In genomic region chr9:42094028-42094551, GRCm38 (mm10) we compare ENCODE assay signal across 13 mouse cellular contexts. TPM values are rescaled to one million over a fixed set of nuclear protein-coding genes. Genes with fewer than 3 reads are reported as not detected.
DNase-seq lines count a peak whose midpoint lies in the region; ATAC-seq lines count a peak whose summit lies in the region.
"Had no signal": no experiment of that assay in that cellular context is flagged by ENCODE, and none has a peak within 500 bp of the region (broad histone marks: within the 10 kb centered on the region; RNA-seq: fewer than 3 reads in every experiment).

No protein-coding gene starts in this region.

- H3K27ac ChIP-seq in neural tube, embryonic 15.5 days (replicated peaks) = 0 out of 2 replicates have a peak overlapping the region, but pooled peaks have one; percentile 48
- H3K27ac ChIP-seq: hindbrain, postnatal 0 days; limb, embryonic 15.5 days; midbrain, embryonic 13.5 days had no signal

- WGBS in neural tube, embryonic 15.5 days = 83% methylated on average over 7 of the region's 7 CpGs

- H3K9ac ChIP-seq in neural tube, embryonic 15.5 days (replicated peaks) = no peak overlapping the region
- H3K9ac ChIP-seq: limb, embryonic 15.5 days; liver, postnatal 0 days; midbrain, embryonic 13.5 days had no signal

- DNase-seq in frontal cortex, postnatal 14 days (ENCODE audit: low spot score in 2 of 2) = no peak
- DNase-seq in neural tube, embryonic 10.5 days (ENCODE audit: extremely low spot score, low spot score) = no peak
- peak; percentile 42 for DNase-seq in adrenal gland, postnatal 14 days
- DNase-seq in cerebellum, postnatal 14 days = no peak
- DNase-seq in cerebellum, postnatal 36 days = no peak
- DNase-seq: liver, postnatal 0 days; thymus, adult 18-20 months had no signal

- H3K4me2 ChIP-seq in neural tube, embryonic 15.5 days = no peak overlapping the region
- H3K4me2 ChIP-seq: limb, embryonic 15.5 days; midbrain, embryonic 13.5 days had no signal

- ATAC-seq in frontal cortex, adult (ENCODE audit: low TSS enrichment) = peak; percentile 58
- ATAC-seq in neural tube, embryonic 15.5 days (ENCODE audit: low FRiP score) = no peak
- ATAC-seq in monocyte, adult 5-6 weeks (replicated peaks; ENCODE audit: insufficient number of reproducible peaks, low FRiP score, low TSS enrichment, poor library complexity, severe bottlenecking) = peak; percentile 53
- ATAC-seq: liver, postnatal 0 days; midbrain, embryonic 13.5 days had no signal

- H3K4me3 ChIP-seq in neural tube, embryonic 15.5 days (replicated peaks) = no peak overlapping the region
- H3K4me3 ChIP-seq: limb, embryonic 15.5 days; midbrain, embryonic 13.5 days had no signal

- no peaks in the 10 kb centered on the region for H3K9me3 ChIP-seq in neural tube, embryonic 15.5 days (replicated peaks)
- H3K9me3 ChIP-seq: limb, embryonic 15.5 days; midbrain, embryonic 13.5 days had no signal

- peaks cover 14% of the 10 kb centered on the region for H3K4me1 ChIP-seq in neural tube, embryonic 15.5 days
- H3K4me1 ChIP-seq: midbrain, embryonic 13.5 days had no signal

- no peaks in the 10 kb centered on the region for H3K27me3 ChIP-seq in neural tube, embryonic 15.5 days (replicated peaks)
- H3K27me3 ChIP-seq: limb, embryonic 15.5 days; midbrain, embryonic 13.5 days had no signal

- H3K36me3 ChIP-seq in neural tube, embryonic 15.5 days = peaks cover 20% of the 10 kb centered on the region
- H3K36me3 ChIP-seq: limb, embryonic 15.5 days had no signal

RNA-seq across cellular contexts. Expression of gene Sorl1, which starts 30.0 kb away (rescaled TPM):
- 12.6 and 13.3 TPM in 2 replicates for polyA plus RNA-seq in neural tube, embryonic 15.5 days (2015; fragmentation: Nextera tagmentation; extraction: Ambion mirVana)
- 16.8 and 17.8 TPM in 2 replicates for total RNA-seq in adrenal gland, postnatal 14 days (2021)
- total RNA-seq in monocyte, adult 5-6 weeks (2017) = 86.3 to 119 TPM (median 111 TPM) in 3 replicates
